Mouse (Mus musculus) ES-Bruce4 (cell line): ENCODE data around the gene Kctd13. TPM values are rescaled to one million over a fixed set of nuclear protein-coding genes. Genes with fewer than 3 reads are reported as not detected.
A peak's percentile ranks its signal among the peaks of the same experiment; 100 is the strongest.

Experiments
- H3K27ac ChIP-seq: 2 replicates; pipeline ENCODE4 v1.5.1; 2012; ENCODE audit warnings: low read length, inconsistent platforms; ENCODE audit not compliant: insufficient read depth
- H3K27me3 ChIP-seq: 2 replicates; pipeline ENCODE4 v1.6.1; 2012; ENCODE audit warnings: mild to moderate bottlenecking, low read length, inconsistent platforms; ENCODE audit not compliant: control insufficient read depth, poor library complexity, insufficient read depth, severe bottlenecking
- H3K36me3 ChIP-seq: 2 replicates; pipeline ENCODE4 v1.6.1; 2012; ENCODE audit warnings: inconsistent platforms, mild to moderate bottlenecking, low read length, moderate library complexity; ENCODE audit not compliant: control insufficient read depth, poor library complexity, insufficient read depth, severe bottlenecking
- H3K4me1 ChIP-seq: one replicate; pipeline ENCODE4 v1.8.1; 2011; ENCODE audit warnings: low read length; ENCODE audit not compliant: control insufficient read depth, insufficient read depth
- H3K4me3 ChIP-seq: 2 replicates; pipeline ENCODE4 v1.5.1; 2011; ENCODE audit warnings: low read depth, mild to moderate bottlenecking, low read length
- H3K9ac ChIP-seq: 2 replicates; pipeline ENCODE4 v1.6.1; 2012; ENCODE audit warnings: low read depth, mild to moderate bottlenecking, inconsistent platforms; ENCODE audit not compliant: poor library complexity, severe bottlenecking
- H3K9me3 ChIP-seq: replicated peaks from 2 replicates; pipeline ENCODE4 v1.6.1; 2012; ENCODE audit warnings: mild to moderate bottlenecking, low read length, inconsistent platforms; ENCODE audit not compliant: control insufficient read depth, poor library complexity, insufficient read depth, severe bottlenecking
- CTCF ChIP-seq: IDR thresholded peaks from one replicate; pipeline ENCODE4 v1.8.1; 2011; ENCODE audit warnings: low read depth, low read length
- EP300 ChIP-seq: IDR thresholded peaks from 2 replicates; pipeline ENCODE4 v1.6.1; 2011; ENCODE audit warnings: low read depth, low read length; ENCODE audit not compliant: insufficient read depth
- POLR2A ChIP-seq: IDR thresholded peaks from one replicate; pipeline ENCODE4 v1.8.1; 2011; ENCODE audit warnings: low read length; ENCODE audit not compliant: insufficient read depth
- polyA plus RNA-seq: library from polyadenylated mRNA; stranded (reverse); fragments of >200 nt; gene quantifications from 2 replicates; pipeline ENCODE4 v1.2.4, GENCODE M21; 2011; ENCODE audit warnings: low read depth; ENCODE audit not compliant: missing spikeins, insufficient read depth, insufficient read length

The Kctd13 gene
- polyA plus RNA-seq, 1 experiment, result 26.8 TPM

DNA sequence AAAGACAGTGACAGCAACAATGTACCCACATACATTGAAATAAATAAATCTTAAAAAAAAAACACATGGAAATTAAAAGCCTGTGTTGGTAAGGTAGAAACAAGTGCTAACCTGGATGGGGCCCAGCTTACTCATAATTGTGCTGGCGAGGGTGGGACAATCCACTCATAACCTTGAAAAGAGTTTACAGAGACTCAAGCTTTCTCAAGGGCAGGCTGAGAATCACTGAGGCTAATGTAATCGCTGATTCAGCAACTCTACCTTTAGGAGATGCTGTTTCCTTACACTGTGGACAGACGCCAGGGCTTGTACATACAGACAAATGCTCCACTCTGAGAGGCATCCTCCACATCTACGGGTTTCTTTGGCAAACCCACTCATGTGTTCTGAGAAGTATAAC, 8.7 kb upstream of the Kctd13 start:
- Histone ChIP-seq H3K27ac (no peak overlapping the region), H3K36me3 (no peaks in the 10 kb centered on the region), H3K9ac (no peak overlapping the region), H3K9me3 (no peaks in the 10 kb centered on the region), H3K4me3 (no peak overlapping the region), H3K27me3 (no peaks in the 10 kb centered on the region), H3K4me1 (no peaks in the 10 kb centered on the region)
- TF ChIP-seq EP300, result no peak
- TF ChIP-seq CTCF, result no peak
- no peak for TF ChIP-seq POLR2A

- no peak overlapping the region for H3K9ac ChIP-seq
- no peak overlapping the region for H3K27ac ChIP-seq
- no peak for TF ChIP-seq CTCF
- TF ChIP-seq EP300, result no peak
- no peak for TF ChIP-seq POLR2A
- no peaks in the 10 kb centered on the region for H3K27me3 ChIP-seq
- no peaks in the 10 kb centered on the region for H3K9me3 ChIP-seq
- H3K4me3 ChIP-seq, result no peak overlapping the region
- no peaks in the 10 kb centered on the region for H3K36me3 ChIP-seq
- H3K4me1 ChIP-seq, result no peaks in the 10 kb centered on the region
Observed at GRCm38 (mm10) chr7:126921563-126921962, 7.1 kb upstream of the Kctd13 start.

GRCm38 (mm10) chr7:126922624-126923060, 6.0 kb upstream of the Kctd13 start, which contains the start of gene Tmem219:
TSS of gene Tmem219 (minus strand) at chr7:126922917.
- Histone ChIP-seq H3K9ac (no peak within 1 kb of the TSS), H3K4me1 (no peaks in the 10 kb centered on the region), H3K4me3 (no peak within 1 kb of the TSS), H3K27ac (no peak within 1 kb of the TSS), H3K9me3 (no peaks in the 10 kb centered on the region), H3K36me3 (no peaks in the 10 kb centered on the region), H3K27me3 (no peaks in the 10 kb centered on the region)
- TF ChIP-seq POLR2A (no peak), EP300 (no peak), CTCF (no peak)

- Histone ChIP-seq H3K9me3 (no peaks in the 10 kb centered on the region), H3K4me3 (no peak overlapping the region), H3K27ac (no peak overlapping the region), H3K4me1 (no peaks in the 10 kb centered on the region), H3K36me3 (no peaks in the 10 kb centered on the region), H3K9ac (no peak overlapping the region), H3K27me3 (no peaks in the 10 kb centered on the region)
- no peak for TF ChIP-seq EP300
- TF ChIP-seq POLR2A, result no peak
- no peak for TF ChIP-seq CTCF
Observed at GRCm38 (mm10) chr7:126923999-126924398, 4.7 kb upstream of the Kctd13 start.

DNA sequence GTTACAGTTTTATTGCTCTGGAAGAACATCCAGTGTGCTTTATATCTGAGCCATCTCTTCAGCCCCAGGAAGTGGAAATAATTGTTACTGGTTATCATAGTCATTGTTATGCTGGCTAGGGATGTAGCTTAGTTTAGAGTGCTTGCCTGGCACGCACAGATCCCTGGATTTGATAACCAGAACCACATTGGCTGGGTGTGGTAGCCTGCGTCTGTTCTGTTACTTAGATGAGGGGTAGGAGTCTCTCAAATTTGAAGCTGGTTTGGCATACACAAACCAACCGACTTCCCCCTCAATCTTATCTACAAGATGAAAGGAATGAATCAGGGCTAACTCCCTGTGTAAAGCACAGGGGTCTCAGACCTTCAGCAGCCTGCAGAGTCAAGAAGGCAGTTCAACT, 2.4 kb upstream of the Kctd13 start:
- no peak for TF ChIP-seq EP300
- no peak for TF ChIP-seq CTCF
- TF ChIP-seq POLR2A, result no peak
- H3K9ac ChIP-seq, result no peak overlapping the region

DNA sequence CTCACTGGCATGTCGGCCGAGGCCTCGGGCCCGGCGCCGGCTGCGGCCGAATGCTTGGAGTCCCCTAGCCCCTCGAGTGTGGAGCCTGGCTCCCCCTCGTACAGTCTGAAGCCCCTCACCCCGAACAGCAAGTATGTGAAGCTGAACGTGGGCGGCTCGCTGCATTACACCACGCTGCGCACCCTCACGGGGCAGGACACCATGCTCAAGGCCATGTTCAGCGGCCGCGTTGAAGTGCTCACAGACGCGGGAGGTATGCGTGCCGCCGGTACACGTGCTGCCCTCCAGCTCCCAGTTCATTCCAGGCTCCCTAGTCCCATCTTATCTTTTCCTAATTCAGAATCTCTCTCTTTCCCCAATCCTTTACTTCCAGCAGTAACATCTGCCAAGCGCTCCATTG, 367 bp downstream of the Kctd13 start:
- Histone ChIP-seq H3K9ac (peak overlapping the region; percentile 77), H3K27me3 (no peaks in the 10 kb centered on the region), H3K9me3 (no peaks in the 10 kb centered on the region), H3K36me3 (peaks cover 17% of the 10 kb centered on the region), H3K27ac (no peak overlapping the region), H3K4me3 (peak overlapping the region; percentile 91), H3K4me1 (peaks cover 2% of the 10 kb centered on the region)
- TF ChIP-seq EP300 (no peak), POLR2A (no peak), CTCF (no peak)

More for the DNA sequence above, 2.4 kb upstream of the Kctd13 start:
- Histone ChIP-seq H3K27ac (no peak overlapping the region), H3K9me3 (no peaks in the 10 kb centered on the region), H3K36me3 (peaks cover 11% of the 10 kb centered on the region), H3K4me3 (no peak overlapping the region), H3K4me1 (no peaks in the 10 kb centered on the region), H3K27me3 (no peaks in the 10 kb centered on the region)
